Mouse (Mus musculus) CD4-positive, CD25-positive, alpha-beta regulatory T cell, adult 4 months (primary cell): ENCODE results near the gene Cdh4. TPM values are rescaled to one million over a fixed set of nuclear protein-coding genes. Genes with fewer than 3 reads are reported as not detected.
A peak's percentile ranks its signal among the peaks of the same experiment; 100 is the strongest.

Experiments
- ATAC-seq: one replicate; pipeline ENCODE4 v1.8.0; 2017
- polyA plus RNA-seq, 2 experiments: library from polyadenylated mRNA; unstranded; fragments of 100-300 nt; shearing (Covaris generic); gene quantifications; one replicate each; pipeline ENCODE4 v1.2.1; 2017

Cdh4 gene
- polyA plus RNA-seq, 2 experiments from 2014 or later, result not detected

- no peak for ATAC-seq
These were observed 158.9 kb downstream of the Cdh4 start for GRCm38 (mm10) chr2:179601167-179601566.

- no peak for ATAC-seq
These were observed 162.5 kb downstream of the Cdh4 start for GRCm38 (mm10) chr2:179604746-179605145.

GRCm38 (mm10) chr2:179605255-179605654 is 163.0 kb downstream of the Cdh4 start:
- ATAC-seq, result no peak

- no peak for ATAC-seq
These were observed 164.1 kb downstream of the Cdh4 start for GRCm38 (mm10) chr2:179606341-179606740.

- no peak for ATAC-seq
These were observed 173.7 kb downstream of the Cdh4 start for GRCm38 (mm10) chr2:179615906-179616305.

GRCm38 (mm10) chr2:179623643-179624473 is 181.6 kb downstream of the Cdh4 start:
- no peak for ATAC-seq

GRCm38 (mm10) chr2:179627563-179627962 is 185.3 kb downstream of the Cdh4 start:
- ATAC-seq, result no peak

- no peak for ATAC-seq
These were observed 188.5 kb downstream of the Cdh4 start for GRCm38 (mm10) chr2:179630720-179631119.

- no peak for ATAC-seq
These were observed 198.5 kb downstream of the Cdh4 start for GRCm38 (mm10) chr2:179640576-179641301.

- peak; percentile 76 for ATAC-seq
These were observed 206.5 kb downstream of the Cdh4 start for GRCm38 (mm10) chr2:179648573-179649263.

- no peak for ATAC-seq
These were observed 207.1 kb downstream of the Cdh4 start for GRCm38 (mm10) chr2:179649370-179649769.

- no peak for ATAC-seq
These were observed 207.9 kb downstream of the Cdh4 start for GRCm38 (mm10) chr2:179650168-179650567.

GRCm38 (mm10) chr2:179655506-179655905 is 213.3 kb downstream of the Cdh4 start:
- ATAC-seq, result no peak

GRCm38 (mm10) chr2:179659254-179659653 is 217.0 kb downstream of the Cdh4 start:
- ATAC-seq, result no peak

GRCm38 (mm10) chr2:179661998-179662714 is 219.9 kb downstream of the Cdh4 start:
- no peak for ATAC-seq

GRCm38 (mm10) chr2:179662739-179663138 is 220.5 kb downstream of the Cdh4 start:
- ATAC-seq, result no peak

GRCm38 (mm10) chr2:179663652-179664051 is 221.4 kb downstream of the Cdh4 start:
- ATAC-seq, result no peak

- ATAC-seq, result no peak
These were observed 222.0 kb downstream of the Cdh4 start for GRCm38 (mm10) chr2:179664171-179664608.

GRCm38 (mm10) chr2:179670689-179671088 is 228.5 kb downstream of the Cdh4 start:
- no peak for ATAC-seq

GRCm38 (mm10) chr2:179679866-179680265 is 237.6 kb downstream of the Cdh4 start:
- no peak for ATAC-seq

GRCm38 (mm10) chr2:179681386-179681785 is 239.2 kb downstream of the Cdh4 start:
- no peak for ATAC-seq

- ATAC-seq, result no peak
These were observed 245.0 kb downstream of the Cdh4 start for GRCm38 (mm10) chr2:179687243-179687681.
